Mouse (Mus musculus): ENCODE measurements at regions not wholly inside any gene's neighbourhood (a gene's known extent, or its start where the extent isn't known, plus 50 kb on each side); places are given as distances from the start of the nearest gene placed in this dataset.

DNA sequence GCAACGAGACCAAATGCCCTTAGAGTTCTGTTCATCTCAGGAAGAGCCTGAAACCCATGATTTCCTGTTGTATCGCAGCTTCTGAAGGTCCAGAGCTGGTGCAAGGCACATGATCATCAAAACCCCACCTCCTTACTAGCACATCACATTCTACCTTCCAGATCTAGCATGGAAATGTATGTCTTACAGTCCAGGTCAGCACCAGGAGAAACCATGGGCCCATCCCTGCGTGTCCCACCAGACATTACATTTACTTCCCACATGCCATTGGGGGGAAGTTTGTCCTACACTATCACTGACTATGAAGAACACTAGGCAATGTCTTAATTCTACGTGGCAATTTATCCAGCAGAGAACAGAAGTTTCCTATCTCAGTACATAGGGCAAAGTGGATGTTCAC is 197.0 kb upstream of the Jun start:
- 79% methylated on average over 4 of the region's 4 CpGs for WGBS
- Histone ChIP-seq H3K79me2 (ENCODE audit: control insufficient read depth, insufficient read depth, low read length) (no peaks in the 10 kb centered on the region), H3K27ac (replicated peaks; ENCODE audit: insufficient read depth, low read depth, low read length) (no peak overlapping the region), H3K4me1 (ENCODE audit: control insufficient read depth, insufficient read depth, low read length) (no peaks in the 10 kb centered on the region), H3K27me3 (ENCODE audit: control insufficient read depth, insufficient read depth, low read length) (no peaks in the 10 kb centered on the region), H3K4me3 (ENCODE audit: insufficient read depth, low read depth, low read length) (no peak overlapping the region), H3K36me3 (ENCODE audit: control insufficient read depth, insufficient read depth, low read length) (no peaks in the 10 kb centered on the region), H3K9ac (ENCODE audit: low read depth, low read length) (no peak overlapping the region)
- DNase-seq (ENCODE audit: extremely low read depth, low read depth, low spot score) = no peak
- TF ChIP-seq POLR2A (IDR thresholded peaks at IDR 0.05; ENCODE audit: extremely low read depth, insufficient read depth, low read length) = no peak
- TF ChIP-seq CTCF (IDR thresholded peaks at IDR 0.05; ENCODE audit: low read depth, low read length) = no peak

DNA sequence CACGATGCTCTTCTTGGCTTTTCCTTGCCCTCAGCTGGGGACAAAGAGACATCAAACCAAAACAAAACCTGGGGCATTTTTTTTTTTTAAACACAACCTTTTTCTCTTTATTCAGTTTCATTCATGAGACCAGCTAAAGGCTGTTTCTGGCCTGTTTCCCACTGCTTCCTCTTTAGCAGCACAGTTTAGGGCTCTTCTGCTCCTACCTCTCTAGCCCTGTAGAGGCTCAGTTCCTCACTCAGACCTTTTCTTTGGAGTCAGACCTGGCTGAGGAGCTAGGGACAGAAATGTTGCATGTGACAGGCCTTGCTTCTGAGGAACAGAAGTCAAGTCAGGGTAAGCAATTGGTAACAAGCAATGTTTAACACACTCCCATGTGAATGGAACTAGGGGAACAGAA is 198.1 kb upstream of the Jun start:
- DNase-seq (ENCODE audit: extremely low read depth, low read depth, low spot score) = no peak
- Histone ChIP-seq H3K4me3 (ENCODE audit: insufficient read depth, low read depth, low read length) (no peak overlapping the region), H3K79me2 (ENCODE audit: control insufficient read depth, insufficient read depth, low read length) (no peaks in the 10 kb centered on the region), H3K4me1 (ENCODE audit: control insufficient read depth, insufficient read depth, low read length) (no peaks in the 10 kb centered on the region), H3K36me3 (ENCODE audit: control insufficient read depth, insufficient read depth, low read length) (no peaks in the 10 kb centered on the region), H3K27ac (replicated peaks; ENCODE audit: insufficient read depth, low read depth, low read length) (no peak overlapping the region), H3K27me3 (ENCODE audit: control insufficient read depth, insufficient read depth, low read length) (no peaks in the 10 kb centered on the region), H3K9ac (ENCODE audit: low read depth, low read length) (no peak overlapping the region)
- TF ChIP-seq CTCF (IDR thresholded peaks at IDR 0.05; ENCODE audit: low read depth, low read length) (no peak), POLR2A (IDR thresholded peaks at IDR 0.05; ENCODE audit: extremely low read depth, insufficient read depth, low read length) (no peak)
- whole genome bisulfite sequencing = 67% methylated on average over 1 of the region's 1 CpGs

DNA sequence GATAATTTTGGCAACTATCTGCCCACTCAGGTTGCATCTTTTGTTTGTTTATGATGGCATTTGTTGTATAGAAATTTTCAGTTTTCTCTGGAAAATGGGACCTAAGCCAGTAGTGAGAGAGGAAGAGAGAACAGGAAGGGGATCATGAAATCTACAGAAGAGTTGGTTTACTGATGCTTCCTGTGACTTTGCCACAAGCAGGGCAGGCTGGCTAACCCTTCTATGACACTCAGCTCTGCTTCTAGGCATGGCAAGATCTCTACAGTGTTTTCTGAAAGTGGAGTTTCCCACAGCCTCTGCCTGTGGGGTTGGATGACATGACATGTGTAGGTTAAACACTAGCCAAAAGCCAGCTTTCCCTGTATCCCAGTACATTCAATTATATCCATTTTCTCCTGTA is 217.7 kb upstream of the Jun start:
- Histone ChIP-seq H3K4me1 (ENCODE audit: control insufficient read depth, insufficient read depth, low read length) (no peaks in the 10 kb centered on the region), H3K4me3 (ENCODE audit: insufficient read depth, low read depth, low read length) (no peak overlapping the region), H3K27ac (replicated peaks; ENCODE audit: insufficient read depth, low read depth, low read length) (no peak overlapping the region), H3K9ac (ENCODE audit: low read depth, low read length) (no peak overlapping the region), H3K27me3 (ENCODE audit: control insufficient read depth, insufficient read depth, low read length) (no peaks in the 10 kb centered on the region), H3K79me2 (ENCODE audit: control insufficient read depth, insufficient read depth, low read length) (no peaks in the 10 kb centered on the region), H3K36me3 (ENCODE audit: control insufficient read depth, insufficient read depth, low read length) (no peaks in the 10 kb centered on the region)
- TF ChIP-seq POLR2A (IDR thresholded peaks at IDR 0.05; ENCODE audit: extremely low read depth, insufficient read depth, low read length) (no peak), CTCF (IDR thresholded peaks at IDR 0.05; ENCODE audit: low read depth, low read length) (no peak)
- no peak for DNase-seq (ENCODE audit: extremely low read depth, low read depth, low spot score)

DNA sequence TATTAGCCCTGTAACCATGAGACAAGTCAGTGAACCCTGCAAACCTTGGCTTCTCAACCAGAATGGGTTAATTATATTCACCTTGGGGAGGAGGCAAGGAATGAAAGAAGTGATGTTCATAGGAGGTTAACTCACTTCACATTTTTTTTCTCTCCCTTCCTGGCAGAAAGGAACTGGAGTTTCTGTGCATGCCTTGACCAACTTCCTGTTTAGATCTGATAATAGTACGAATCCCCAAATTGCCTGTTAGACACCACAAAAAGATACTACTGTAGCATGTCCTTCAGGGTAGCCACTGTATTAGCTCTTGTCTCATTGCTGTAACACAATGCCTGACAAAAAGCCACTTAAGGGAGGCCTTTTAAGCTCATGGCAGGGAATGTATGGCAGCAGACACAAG is 218.4 kb upstream of the Jun start:
- WGBS = 68% methylated on average over 1 of the region's 1 CpGs
- H3K79me2 ChIP-seq (ENCODE audit: control insufficient read depth, insufficient read depth, low read length) = no peaks in the 10 kb centered on the region
- no peaks in the 10 kb centered on the region for H3K36me3 ChIP-seq (ENCODE audit: control insufficient read depth, insufficient read depth, low read length)
- H3K27ac ChIP-seq (replicated peaks; ENCODE audit: insufficient read depth, low read depth, low read length) = no peak overlapping the region
- H3K27me3 ChIP-seq (ENCODE audit: control insufficient read depth, insufficient read depth, low read length) = no peaks in the 10 kb centered on the region
- H3K4me1 ChIP-seq (ENCODE audit: control insufficient read depth, insufficient read depth, low read length) = no peaks in the 10 kb centered on the region
- no peak for TF ChIP-seq POLR2A (IDR thresholded peaks at IDR 0.05; ENCODE audit: extremely low read depth, insufficient read depth, low read length)
- no peak for TF ChIP-seq CTCF (IDR thresholded peaks at IDR 0.05; ENCODE audit: low read depth, low read length)
- no peak overlapping the region for H3K9ac ChIP-seq (ENCODE audit: low read depth, low read length)
- DNase-seq (ENCODE audit: extremely low read depth, low read depth, low spot score) = no peak
- no peak overlapping the region for H3K4me3 ChIP-seq (ENCODE audit: insufficient read depth, low read depth, low read length)

DNA sequence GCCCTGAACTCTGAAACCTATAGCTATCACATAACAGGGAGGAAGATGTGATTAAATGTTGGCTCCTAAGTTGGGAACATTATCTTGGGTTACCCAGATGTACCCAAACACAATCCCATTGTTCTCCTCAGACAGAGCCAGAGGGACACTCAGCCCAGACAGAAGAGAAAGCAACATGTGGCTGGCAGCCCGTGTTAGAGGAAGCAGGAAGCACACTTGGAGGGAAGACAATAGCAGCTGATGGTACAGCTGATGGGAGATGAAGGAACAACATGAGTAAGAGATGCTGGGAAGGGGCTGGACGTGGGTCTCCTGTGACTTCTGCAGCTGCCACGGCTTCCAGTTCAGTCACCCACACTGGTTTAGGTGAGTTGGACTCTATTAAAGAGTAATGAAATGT is 224.2 kb upstream of the Jun start:
- H3K4me3 ChIP-seq (ENCODE audit: insufficient read depth, low read depth, low read length) = no peak overlapping the region
- no peak overlapping the region for H3K27ac ChIP-seq (replicated peaks; ENCODE audit: insufficient read depth, low read depth, low read length)
- no peaks in the 10 kb centered on the region for H3K79me2 ChIP-seq (ENCODE audit: control insufficient read depth, insufficient read depth, low read length)
- H3K27me3 ChIP-seq (ENCODE audit: control insufficient read depth, insufficient read depth, low read length) = no peaks in the 10 kb centered on the region
- H3K9ac ChIP-seq (ENCODE audit: low read depth, low read length) = no peak overlapping the region
- no peak for TF ChIP-seq POLR2A (IDR thresholded peaks at IDR 0.05; ENCODE audit: extremely low read depth, insufficient read depth, low read length)
- no peak for TF ChIP-seq CTCF (IDR thresholded peaks at IDR 0.05; ENCODE audit: low read depth, low read length)
- no peak for DNase-seq (ENCODE audit: extremely low read depth, low read depth, low spot score)
- 70% methylated on average over 3 of the region's 3 CpGs for WGBS
- H3K4me1 ChIP-seq (ENCODE audit: control insufficient read depth, insufficient read depth, low read length) = no peaks in the 10 kb centered on the region
- no peaks in the 10 kb centered on the region for H3K36me3 ChIP-seq (ENCODE audit: control insufficient read depth, insufficient read depth, low read length)

DNA sequence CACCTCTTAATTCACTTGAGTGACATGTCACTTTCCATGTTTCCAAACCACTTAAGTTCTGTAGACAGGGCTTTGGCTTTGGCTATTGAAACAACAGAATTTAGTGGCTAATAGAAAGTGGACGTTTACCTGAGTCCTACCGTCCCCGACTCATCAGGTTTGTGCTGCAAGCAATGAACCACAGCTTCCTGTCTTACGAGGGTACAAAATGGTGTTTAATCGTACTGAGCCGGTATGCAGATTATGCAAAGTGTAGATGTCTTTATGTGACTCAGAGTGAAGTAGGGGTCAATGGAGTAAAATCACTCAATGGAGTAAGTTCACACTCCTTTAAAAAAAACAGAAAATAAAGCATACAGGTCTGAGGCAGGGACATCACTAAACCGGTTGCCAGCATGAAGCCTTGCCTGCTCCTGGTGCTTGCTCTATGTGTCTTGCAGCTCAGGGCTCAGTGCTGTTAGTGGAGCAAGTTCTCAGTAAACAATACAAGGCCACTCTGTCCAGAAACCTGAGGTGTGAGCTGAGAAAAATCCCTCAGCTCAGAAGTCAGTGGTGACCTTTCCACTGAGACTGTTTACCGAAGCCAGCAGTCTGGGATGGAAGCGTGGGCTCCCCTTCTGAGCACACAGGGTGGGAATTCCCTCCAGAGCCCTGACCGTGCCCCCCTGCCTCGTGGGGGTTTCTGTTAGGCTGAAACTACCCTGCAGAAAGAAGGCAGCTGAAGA is 226.1 kb upstream of the Jun start:
- Histone ChIP-seq H3K4me3 (ENCODE audit: insufficient read depth, low read depth, low read length) (no peak overlapping the region), H3K9ac (ENCODE audit: low read depth, low read length) (no peak overlapping the region), H3K27ac (replicated peaks; ENCODE audit: insufficient read depth, low read depth, low read length) (no peak overlapping the region), H3K79me2 (ENCODE audit: control insufficient read depth, insufficient read depth, low read length) (no peaks in the 10 kb centered on the region), H3K4me1 (ENCODE audit: control insufficient read depth, insufficient read depth, low read length) (no peaks in the 10 kb centered on the region), H3K36me3 (ENCODE audit: control insufficient read depth, insufficient read depth, low read length) (no peaks in the 10 kb centered on the region), H3K27me3 (ENCODE audit: control insufficient read depth, insufficient read depth, low read length) (no peaks in the 10 kb centered on the region)
- TF ChIP-seq POLR2A (IDR thresholded peaks at IDR 0.05; ENCODE audit: extremely low read depth, insufficient read depth, low read length) (no peak), CTCF (IDR thresholded peaks at IDR 0.05; ENCODE audit: low read depth, low read length) (no peak)
- DNase-seq (ENCODE audit: extremely low read depth, low read depth, low spot score) = no peak
- 69% methylated on average over 11 of the region's 11 CpGs for WGBS

Data from liver, adult 2 months (tissue).